Mouse (Mus musculus): ENCODE data around the gene Tmem79.

GRCm38 (mm10) chr3:88352907-88353306, 17.0 kb upstream of the Tmem79 start:
- no peak for TF ChIP-seq POLR2A (IDR thresholded peaks at IDR 0.05; ENCODE audit: low read depth, low read length)
- TF ChIP-seq NRF1 (IDR thresholded peaks at IDR 0.05; ENCODE audit: low read depth, low read length), result no peak
- TF ChIP-seq ETS1 (conservative IDR thresholded peaks at IDR 0.05; ENCODE audit: low read depth, low read length), result no peak
- no peak for TF ChIP-seq NELFE (IDR thresholded peaks at IDR 0.05; ENCODE audit: low read depth, low read length)
- TF ChIP-seq SMC3 (IDR thresholded peaks at IDR 0.05; ENCODE audit: low read depth, low read length), result no peak
- TF ChIP-seq GABPA (IDR thresholded peaks at IDR 0.05; ENCODE audit: insufficient replicate concordance, low read depth, low read length), result no peak
- no peak for TF ChIP-seq CTCF (conservative IDR thresholded peaks at IDR 0.05 in 1 of 2, IDR thresholded peaks at IDR 0.05 in 1 of 2; ENCODE audit: low read depth in 2 of 2, low read length in 2 of 2)
- TF ChIP-seq CHD1 (IDR thresholded peaks at IDR 0.05; ENCODE audit: low read depth, low read length), result no peak
- no peak for TF ChIP-seq MAX (IDR thresholded peaks at IDR 0.05; ENCODE audit: low read length)
- no peak for TF ChIP-seq MYC (IDR thresholded peaks at IDR 0.05; ENCODE audit: low read depth, low read length)
- TF ChIP-seq EP300 (IDR thresholded peaks at IDR 0.05; ENCODE audit: low read length), result no peak
- TF ChIP-seq TBP (conservative IDR thresholded peaks at IDR 0.05; ENCODE audit: low read depth, low read length), result no peak
- TF ChIP-seq HCFC1 (IDR thresholded peaks at IDR 0.05; ENCODE audit: low read depth, low read length), result no peak
- no peak for TF ChIP-seq ZKSCAN1 (IDR thresholded peaks at IDR 0.05; ENCODE audit: borderline replicate concordance, low read depth, low read length)

Data from CH12.LX (cell line).